Mouse (Mus musculus): Measurements from ENCODE around the gene Fbxo7. TPM values are rescaled to one million over a fixed set of nuclear protein-coding genes. Genes with fewer than 3 reads are reported as not detected.
"Not testable (repeated sequence)": the region's sequence is repeated elsewhere in the genome, so short reads cannot be mapped to it uniquely, and the experiment has no call there.

Gene Fbxo7
- polyA plus RNA-seq, 1 experiment from 2014 or later, result 67.9 TPM

DNA sequence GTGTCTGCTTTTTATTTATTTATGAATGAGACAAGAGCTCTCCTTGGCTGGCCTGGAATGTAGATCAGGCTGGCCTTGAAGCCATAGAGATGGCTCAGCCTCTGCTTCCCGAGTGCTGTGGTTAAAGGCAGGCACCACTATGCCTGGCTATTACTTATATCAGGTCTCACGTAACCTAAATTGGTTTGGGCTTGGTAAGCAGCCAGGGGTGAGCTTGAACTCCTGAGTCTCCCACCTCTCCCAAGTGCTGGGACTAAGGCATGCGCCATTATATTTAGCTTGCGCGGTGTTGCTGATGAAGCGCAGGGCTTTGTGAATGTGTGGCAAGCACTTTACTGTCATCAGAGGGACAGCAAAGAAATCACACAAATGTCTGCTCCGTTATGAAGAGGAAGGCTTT is 4.0 kb upstream of the Fbxo7 start:
- Histone ChIP-seq H3K27me3 (replicated peaks) (peaks cover 15% of the 10 kb centered on the region; the same call in 1 of the 2 replicates), H3K9me3 (replicated peaks) (no peaks in the 10 kb centered on the region), H3K4me3 (no peak overlapping the region), H3K4me1 (peaks cover 8% of the 10 kb centered on the region), H3K9ac (no peak overlapping the region), H3K27ac (no peak overlapping the region), H3K36me3 (no peaks in the 10 kb centered on the region), H3K4me2 (no peak overlapping the region)
- no peak for ATAC-seq
- WGBS (ENCODE audit: insufficient replicate concordance), result 84% methylated on average over 7 of the region's 7 CpGs

DNA sequence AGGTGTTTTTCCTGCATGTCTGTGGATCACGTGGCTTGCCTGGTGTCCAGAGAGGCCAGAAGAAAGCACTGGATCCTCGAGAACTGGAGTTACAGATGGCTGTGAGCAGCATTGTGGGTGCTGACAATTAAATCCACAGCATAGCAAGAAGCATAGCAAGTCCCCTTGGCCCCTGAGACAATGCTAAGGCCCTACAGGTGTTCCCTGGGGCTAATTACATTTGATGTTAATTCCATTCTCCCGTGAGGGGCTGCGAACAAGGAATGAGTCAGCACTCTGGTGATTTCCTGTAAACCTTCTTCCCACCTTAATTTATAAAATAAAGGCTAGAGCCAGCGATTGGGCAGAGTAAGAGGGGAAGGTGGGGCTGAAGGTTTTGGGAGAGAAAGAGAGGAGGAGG is 3.0 kb upstream of the Fbxo7 start:
- no peak overlapping the region for H3K9ac ChIP-seq
- no peak overlapping the region for H3K27ac ChIP-seq
- ATAC-seq, result no peak
- no peak overlapping the region for H3K4me2 ChIP-seq
- 29% methylated on average over 5 of the region's 5 CpGs for WGBS (ENCODE audit: insufficient replicate concordance)
- H3K9me3 ChIP-seq (replicated peaks), result no peaks in the 10 kb centered on the region
- peaks cover 14% of the 10 kb centered on the region for H3K4me1 ChIP-seq
- no peak overlapping the region for H3K4me3 ChIP-seq
- H3K27me3 ChIP-seq (replicated peaks), result peaks cover 15% of the 10 kb centered on the region; the same call in 1 of the 2 replicates
- no peaks in the 10 kb centered on the region for H3K36me3 ChIP-seq

DNA sequence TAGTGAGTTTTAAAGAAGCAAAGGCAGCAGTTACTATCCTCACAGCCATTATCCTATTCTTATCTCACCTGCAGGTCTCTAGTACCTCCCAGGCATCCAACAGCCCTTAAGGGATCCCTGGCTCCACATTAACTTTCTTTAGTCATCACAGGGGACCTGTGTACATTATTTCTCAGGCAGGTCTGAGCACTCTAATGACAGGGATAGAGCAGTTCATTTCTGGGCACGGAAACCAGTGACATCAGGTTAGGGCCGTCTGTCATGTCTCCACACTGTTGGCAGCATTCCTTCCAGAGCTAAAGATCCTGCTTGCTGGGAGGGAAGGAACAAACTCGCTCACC is 394 bp upstream of the Fbxo7 start:
- peak overlapping the region; percentile 77 for H3K4me2 ChIP-seq
- ATAC-seq, result peak; percentile 11
- peaks cover 14% of the 10 kb centered on the region for H3K36me3 ChIP-seq
- H3K4me3 ChIP-seq, result peak overlapping the region; percentile 84
- peak overlapping the region; percentile 89 for H3K9ac ChIP-seq
- 2% methylated on average over 3 of the region's 3 CpGs for WGBS (ENCODE audit: insufficient replicate concordance)
- no peak overlapping the region for H3K27ac ChIP-seq
- H3K9me3 ChIP-seq (replicated peaks), result no peaks in the 10 kb centered on the region
- peaks cover 37% of the 10 kb centered on the region for H3K4me1 ChIP-seq
- peaks cover 8% of the 10 kb centered on the region; the same call in 1 of the 2 replicates for H3K27me3 ChIP-seq (replicated peaks)

GRCm38 (mm10) chr10:86022474-86022816 is 673 bp downstream of the Fbxo7 start:
- H3K36me3 ChIP-seq, result peaks cover 20% of the 10 kb centered on the region
- under 1% methylated on average over 6 of the region's 6 CpGs for WGBS (ENCODE audit: insufficient replicate concordance)
- peak overlapping the region; percentile 89 for H3K9ac ChIP-seq
- H3K4me2 ChIP-seq, result peak overlapping the region; percentile 77
- no peak for ATAC-seq
- H3K4me3 ChIP-seq, result peak overlapping the region; percentile 84
- H3K27me3 ChIP-seq (replicated peaks), result peaks cover 8% of the 10 kb centered on the region; the same call in 1 of the 2 replicates
- no peaks in the 10 kb centered on the region for H3K9me3 ChIP-seq (replicated peaks)
- H3K27ac ChIP-seq, result peak overlapping the region; percentile 92
- peaks cover 45% of the 10 kb centered on the region for H3K4me1 ChIP-seq

DNA sequence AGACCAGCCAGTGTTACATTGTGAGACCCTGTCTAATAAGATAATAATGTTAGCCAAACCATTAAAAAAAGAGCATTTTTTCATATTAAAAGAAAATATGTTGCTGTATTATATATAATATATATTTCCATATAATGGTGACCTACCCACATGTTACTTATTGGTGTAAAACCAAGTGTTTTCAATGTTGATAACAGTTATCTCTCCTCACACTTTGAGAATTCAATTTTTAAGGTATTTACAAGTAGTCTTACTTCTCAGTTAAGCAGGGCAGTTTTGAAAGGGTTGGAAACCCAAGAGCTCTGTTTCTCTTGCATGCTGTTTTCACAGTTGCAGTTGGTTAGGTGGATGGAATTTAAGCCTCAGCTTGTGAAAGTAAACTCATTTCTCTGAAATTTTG is 1.4 kb downstream of the Fbxo7 start:
- Histone ChIP-seq H3K27ac (peak overlapping the region; percentile 92), H3K9ac (peak overlapping the region; percentile 89), H3K9me3 (replicated peaks) (no peaks in the 10 kb centered on the region), H3K4me1 (peaks cover 52% of the 10 kb centered on the region), H3K4me3 (peak overlapping the region; percentile 84), H3K36me3 (peaks cover 26% of the 10 kb centered on the region), H3K27me3 (replicated peaks) (peaks cover 8% of the 10 kb centered on the region; the same call in 1 of the 2 replicates), H3K4me2 (peak overlapping the region; percentile 77)
- no peak for ATAC-seq

- H3K4me1 ChIP-seq, result peaks cover 61% of the 10 kb centered on the region
- peak; percentile 40 for ATAC-seq
- peak overlapping the region; percentile 33 for H3K4me3 ChIP-seq
- peak overlapping the region; percentile 59; the same call in 1 of the 2 replicates for H3K9ac ChIP-seq
- 42% methylated on average over 2 of the region's 2 CpGs for WGBS (ENCODE audit: insufficient replicate concordance)
- peak overlapping the region; percentile 75 for H3K4me2 ChIP-seq
- H3K36me3 ChIP-seq, result peaks cover 53% of the 10 kb centered on the region
- H3K27me3 ChIP-seq (replicated peaks), result no peaks in the 10 kb centered on the region
- H3K9me3 ChIP-seq (replicated peaks), result no peaks in the 10 kb centered on the region
- H3K27ac ChIP-seq, result peak overlapping the region; percentile 96
These were observed 4.1 kb downstream of the Fbxo7 start for GRCm38 (mm10) chr10:86025906-86026305.

DNA sequence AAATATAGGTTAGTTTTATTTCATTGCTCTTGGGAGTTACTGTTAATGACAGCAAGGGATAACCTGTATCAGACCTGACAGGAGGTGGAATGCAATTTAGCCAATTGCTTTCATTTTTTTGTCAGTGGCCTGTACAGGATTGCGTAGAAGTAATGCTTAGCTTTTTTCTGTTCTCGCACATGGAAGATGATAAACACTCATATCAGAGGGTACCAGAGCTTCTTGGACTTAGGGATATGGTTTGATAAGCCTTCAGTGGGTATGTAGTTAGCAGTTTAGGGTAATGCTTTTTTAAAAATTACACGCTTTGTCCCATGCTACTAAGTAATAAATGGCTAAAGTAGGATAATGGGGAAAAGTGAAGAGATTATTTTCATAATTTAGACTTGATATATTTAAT is 4.6 kb downstream of the Fbxo7 start:
- no peaks in the 10 kb centered on the region for H3K27me3 ChIP-seq (replicated peaks)
- H3K4me3 ChIP-seq, result peak overlapping the region; percentile 33
- H3K36me3 ChIP-seq, result peaks cover 57% of the 10 kb centered on the region
- WGBS (ENCODE audit: insufficient replicate concordance), result 13% methylated on average over 3 of the region's 3 CpGs
- peak; percentile 86 for ATAC-seq
- peak overlapping the region; percentile 59; the same call in 1 of the 2 replicates for H3K9ac ChIP-seq
- peak overlapping the region; percentile 96 for H3K27ac ChIP-seq
- no peaks in the 10 kb centered on the region for H3K9me3 ChIP-seq (replicated peaks)
- H3K4me1 ChIP-seq, result peaks cover 56% of the 10 kb centered on the region
- peak overlapping the region; percentile 75 for H3K4me2 ChIP-seq

DNA sequence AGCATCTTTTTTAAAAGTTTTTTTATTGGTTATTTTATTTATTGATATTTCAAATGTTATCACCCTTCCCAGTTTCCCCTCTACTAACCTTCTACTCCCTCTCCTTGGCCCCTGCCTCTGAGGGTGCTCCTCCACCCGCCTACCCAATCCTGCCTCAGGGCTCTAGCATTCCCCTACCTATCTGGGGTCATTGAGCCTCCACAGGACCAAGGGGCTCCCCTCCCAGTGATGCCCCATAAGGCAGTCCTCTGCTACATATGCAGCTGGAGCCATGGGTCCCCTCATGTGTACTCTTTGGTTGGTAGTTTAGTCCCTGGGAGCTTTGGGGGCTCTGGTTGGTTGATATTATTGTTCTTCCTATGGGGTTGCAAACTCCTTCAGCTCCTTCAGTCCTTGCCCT is 5.0 kb downstream of the Fbxo7 start:
- ATAC-seq, result peak; percentile 60
- not testable (repeated sequence) for H3K27me3 ChIP-seq (replicated peaks); H3K9me3 ChIP-seq (replicated peaks)
- Histone ChIP-seq H3K4me2 (peak overlapping the region; percentile 75), H3K4me3 (peak overlapping the region; percentile 44), H3K4me1 (peaks cover 54% of the 10 kb centered on the region), H3K27ac (peak overlapping the region; percentile 92), H3K36me3 (peaks cover 62% of the 10 kb centered on the region), H3K9ac (peak overlapping the region; percentile 77)
- WGBS (ENCODE audit: insufficient replicate concordance), result 40% methylated on average over 1 of the region's 1 CpGs

DNA sequence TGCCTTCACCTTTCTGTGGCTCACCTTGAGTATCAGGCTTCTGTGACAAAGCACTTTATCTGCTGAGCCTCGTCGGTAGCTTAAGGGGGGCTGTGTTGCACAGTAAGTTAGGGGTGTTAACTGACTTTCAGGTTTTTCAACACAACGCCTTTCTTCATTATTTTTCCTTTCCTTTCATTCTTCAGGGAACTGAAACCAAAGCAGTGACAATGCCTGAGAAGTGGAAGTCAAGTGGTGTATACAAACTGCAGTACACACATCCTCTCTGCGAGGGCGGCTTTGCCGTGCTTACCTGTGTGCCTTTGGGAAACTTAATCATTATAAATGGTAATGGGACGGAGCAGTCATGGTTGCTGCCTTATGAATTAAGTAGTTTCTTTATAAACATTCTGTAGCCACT is 9.0 kb downstream of the Fbxo7 start:
- no peak overlapping the region for H3K27ac ChIP-seq
- H3K9ac ChIP-seq, result no peak overlapping the region
- no peaks in the 10 kb centered on the region for H3K9me3 ChIP-seq (replicated peaks)
- 88% methylated on average over 7 of the region's 7 CpGs for WGBS (ENCODE audit: insufficient replicate concordance)
- no peak overlapping the region for H3K4me2 ChIP-seq
- peaks cover 38% of the 10 kb centered on the region for H3K4me1 ChIP-seq
- peaks cover 85% of the 10 kb centered on the region for H3K36me3 ChIP-seq
- H3K27me3 ChIP-seq (replicated peaks), result no peaks in the 10 kb centered on the region
- ATAC-seq, result no peak
- H3K4me3 ChIP-seq, result no peak overlapping the region

DNA sequence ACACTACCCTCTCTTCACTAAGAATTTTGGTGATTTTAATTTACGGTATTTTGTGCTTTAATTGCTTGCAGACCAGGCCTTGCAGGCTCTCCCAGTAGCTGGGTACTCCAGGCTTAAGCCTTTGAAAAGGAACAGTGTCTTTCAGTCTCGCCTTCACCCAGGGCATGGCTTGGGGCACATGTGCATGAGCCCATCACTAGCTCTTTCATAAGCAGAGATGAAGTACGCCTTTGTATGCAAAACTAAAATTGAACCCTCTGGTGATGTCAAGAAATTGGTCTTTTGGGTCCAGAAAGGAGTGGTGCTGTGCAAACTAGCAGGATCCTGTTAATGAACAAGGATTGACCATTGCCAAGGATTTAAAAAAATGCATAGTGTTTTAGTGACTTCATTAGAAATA is 10.7 kb downstream of the Fbxo7 start:
- ATAC-seq, result no peak
- Histone ChIP-seq H3K4me3 (no peak overlapping the region), H3K4me1 (peaks cover 25% of the 10 kb centered on the region), H3K27ac (no peak overlapping the region), H3K9ac (no peak overlapping the region), H3K9me3 (replicated peaks) (no peaks in the 10 kb centered on the region), H3K27me3 (replicated peaks) (no peaks in the 10 kb centered on the region), H3K4me2 (no peak overlapping the region), H3K36me3 (peaks cover 96% of the 10 kb centered on the region)
- WGBS (ENCODE audit: insufficient replicate concordance), result 90% methylated on average over 3 of the region's 3 CpGs

DNA sequence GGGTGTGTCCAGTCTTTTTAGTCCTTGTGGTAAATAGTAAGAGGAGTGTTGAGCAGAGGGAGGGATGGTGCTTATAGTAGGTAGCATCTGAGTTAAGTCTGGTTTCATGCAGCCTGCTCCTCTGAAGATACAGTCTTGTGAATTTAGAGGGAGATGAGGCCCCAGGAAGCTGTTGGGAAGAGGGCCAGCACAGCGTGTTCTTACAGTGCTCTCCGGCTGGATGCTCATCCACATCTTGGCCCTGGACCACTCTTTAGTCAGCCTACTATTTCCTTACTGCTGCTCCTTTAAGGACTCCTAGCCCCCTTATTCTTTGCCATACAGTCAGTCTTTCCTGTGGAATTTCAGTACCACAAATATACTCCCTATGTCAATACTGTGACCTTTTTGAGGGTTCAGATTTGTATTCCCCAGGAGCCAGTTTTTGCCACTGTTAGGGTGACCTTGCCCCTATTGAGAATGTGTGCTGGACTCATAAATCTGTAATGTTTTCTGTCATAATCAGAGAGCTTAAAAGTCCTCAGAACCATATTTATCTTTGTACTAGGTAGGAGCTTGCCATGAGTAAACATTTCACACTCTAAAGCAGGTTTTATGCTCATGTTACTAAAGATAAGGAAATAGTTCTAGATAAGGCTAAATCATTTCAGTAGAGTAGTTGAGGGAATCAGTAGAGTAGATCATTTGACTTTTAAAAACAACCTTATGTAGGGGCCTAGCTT is 12.4 kb downstream of the Fbxo7 start:
- peaks cover 96% of the 10 kb centered on the region for H3K36me3 ChIP-seq
- WGBS (ENCODE audit: insufficient replicate concordance), result 87% methylated on average over 2 of the region's 2 CpGs
- ATAC-seq, result no peak

GRCm38 (mm10) chr10:86043651-86044050 is 21.9 kb downstream of the Fbxo7 start:
- ATAC-seq, result no peak
- Histone ChIP-seq H3K27ac (no peak overlapping the region), H3K4me2 (no peak overlapping the region), H3K9ac (no peak overlapping the region), H3K4me3 (no peak overlapping the region), H3K4me1 (no peaks in the 10 kb centered on the region), H3K27me3 (replicated peaks) (no peaks in the 10 kb centered on the region), H3K9me3 (replicated peaks) (no peaks in the 10 kb centered on the region), H3K36me3 (peaks cover 89% of the 10 kb centered on the region)
- 89% methylated on average over 4 of the region's 4 CpGs for WGBS (ENCODE audit: insufficient replicate concordance)

More for the DNA sequence above, 12.4 kb downstream of the Fbxo7 start:
- Histone ChIP-seq H3K27me3 (replicated peaks) (no peaks in the 10 kb centered on the region), H3K4me1 (peaks cover 10% of the 10 kb centered on the region; the same call in 1 of the 2 replicates), H3K9me3 (replicated peaks) (no peaks in the 10 kb centered on the region), H3K4me3 (no peak overlapping the region), H3K27ac (no peak overlapping the region), H3K9ac (no peak overlapping the region), H3K4me2 (no peak overlapping the region)

DNA sequence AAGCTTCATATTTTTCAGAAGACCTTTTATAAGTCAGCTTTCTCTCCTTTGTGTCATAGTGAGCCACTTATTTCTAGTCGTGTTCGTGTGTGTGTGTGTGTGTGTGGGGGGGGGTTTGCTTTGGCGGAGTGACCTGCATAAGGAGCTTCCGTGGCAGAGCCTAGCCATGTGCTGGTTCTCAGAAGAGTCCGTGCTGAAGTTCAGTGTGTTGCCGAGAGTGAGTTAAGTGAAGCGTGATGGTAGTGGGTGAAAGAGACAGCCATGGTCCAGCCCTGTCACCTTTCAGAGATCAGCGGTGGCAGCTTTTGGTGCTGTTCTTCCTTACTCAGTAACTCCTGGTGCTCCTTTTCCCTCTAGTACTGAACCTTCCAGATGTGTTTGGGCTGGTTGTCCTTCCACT is 22.3 kb downstream of the Fbxo7 start:
- Histone ChIP-seq H3K4me2 (no peak overlapping the region), H3K4me3 (no peak overlapping the region), H3K9ac (no peak overlapping the region), H3K4me1 (no peaks in the 10 kb centered on the region), H3K27ac (no peak overlapping the region), H3K27me3 (replicated peaks) (no peaks in the 10 kb centered on the region), H3K9me3 (replicated peaks) (no peaks in the 10 kb centered on the region), H3K36me3 (peaks cover 89% of the 10 kb centered on the region)
- WGBS (ENCODE audit: insufficient replicate concordance), result 89% methylated on average over 8 of the region's 8 CpGs
- no peak for ATAC-seq

Data from liver, embryonic 12.5 days (tissue).